Mouse (Mus musculus) stomach, embryonic 14.5 days (tissue): ENCODE data around the gene Dnajc10. TPM values are rescaled to one million over a fixed set of nuclear protein-coding genes. Genes with fewer than 3 reads are reported as not detected.

Source experiments
- ATAC-seq: fragments of 200-750 bp; cut with Nextera tagmentation; 2 replicates; pipeline ENCODE4 v1.8.0; 2017; ENCODE audit warnings: low read depth, moderate TSS enrichment; ENCODE audit not compliant: insufficient number of reproducible peaks, insufficient read depth, low FRiP score
- H3K27ac ChIP-seq: fragments of 300-500 bp; sonication (generic); 2 replicates; pipeline ENCODE4 v1.5.1; 2014; ENCODE audit warnings: mild to moderate bottlenecking, low read length, moderate library complexity, mixed read lengths
- H3K27me3 ChIP-seq: fragments of 300-500 bp; sonication (generic); 2 replicates; pipeline ENCODE4 v1.6.1; 2014; ENCODE audit warnings: low read length, control low read depth, mixed read lengths; ENCODE audit not compliant: control insufficient read depth, insufficient read depth
- H3K36me3 ChIP-seq: fragments of 300-500 bp; sonication (generic); 2 replicates; pipeline ENCODE4 v1.6.1; 2014; ENCODE audit warnings: mild to moderate bottlenecking, control low read depth, low read length, moderate library complexity, mixed read lengths; ENCODE audit not compliant: control insufficient read depth, insufficient read depth
- H3K4me1 ChIP-seq: fragments of 300-500 bp; sonication (generic); 2 replicates; pipeline ENCODE4 v1.6.1; 2014; ENCODE audit warnings: low read length, control low read depth, mixed read lengths; ENCODE audit not compliant: control insufficient read depth, insufficient read depth
- H3K4me2 ChIP-seq: fragments of 300-500 bp; sonication (generic); replicated peaks from 2 replicates; pipeline ENCODE4 v1.6.1; 2014; ENCODE audit warnings: low read depth, low read length, control low read depth
- H3K4me3 ChIP-seq: fragments of 300-500 bp; sonication (generic); 2 replicates; pipeline ENCODE4 v1.5.1; 2014; ENCODE audit warnings: low read depth, low read length, control low read depth
- H3K9ac ChIP-seq: fragments of 300-500 bp; sonication (generic); replicated peaks from 2 replicates; pipeline ENCODE4 v1.6.1; 2014; ENCODE audit warnings: low read depth, mild to moderate bottlenecking, control low read depth, low read length, moderate library complexity, mixed read lengths
- H3K9me3 ChIP-seq: fragments of 300-500 bp; sonication (generic); 2 replicates; pipeline ENCODE4 v1.6.1; 2016; ENCODE audit warnings: low read depth, low read length, control low read depth; ENCODE audit not compliant: control insufficient read depth
- WGBS: fragments of 180-500 bp; shearing (Covaris S2); extraction: QIAGEN DNeasy Blood & Tissue Kit; methylation state at CpG from one replicate; pipeline ENCODE4 v1.1.7; 2014; 5-methylcytosine and 5-hydroxymethylcytosine counted together
- polyA plus RNA-seq: library from polyadenylated mRNA; unstranded; fragments of >200 nt; fragmentation: Nextera tagmentation; extraction: Ambion mirVana; gene quantifications from 2 replicates; pipeline ENCODE4 v1.2.1, GENCODE M21; 2014

The Dnajc10 gene
- polyA plus RNA-seq, 1 experiment from 2014 or later, result 91.8 TPM

DNA sequence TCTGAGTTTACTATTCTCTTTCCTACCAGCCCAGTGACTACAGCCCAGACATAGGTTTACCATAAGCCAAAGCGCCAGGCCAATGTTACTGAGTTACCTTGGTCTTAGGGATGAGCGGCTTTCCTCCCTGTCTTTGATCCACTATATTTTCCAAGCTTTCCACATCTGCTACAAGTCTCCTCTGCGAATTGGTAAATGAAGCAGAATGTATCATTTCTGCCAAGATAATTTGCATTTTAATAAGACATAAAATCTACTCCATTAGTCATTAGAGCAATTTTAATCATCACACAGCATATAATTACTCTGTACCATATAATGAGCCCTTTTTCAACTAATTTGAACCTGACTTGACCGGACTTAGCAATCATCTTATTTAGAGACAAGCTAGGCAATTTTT is 28.9 kb upstream of the Dnajc10 start:
- Histone ChIP-seq H3K27me3 (no peaks in the 10 kb centered on the region), H3K4me2 (no peak overlapping the region), H3K4me1 (no peaks in the 10 kb centered on the region), H3K36me3 (no peaks in the 10 kb centered on the region), H3K27ac (no peak overlapping the region), H3K4me3 (no peak overlapping the region), H3K9ac (no peak overlapping the region), H3K9me3 (no peaks in the 10 kb centered on the region)
- ATAC-seq, result no peak
- WGBS, result 87% methylated on average over 4 of the region's 4 CpGs

DNA sequence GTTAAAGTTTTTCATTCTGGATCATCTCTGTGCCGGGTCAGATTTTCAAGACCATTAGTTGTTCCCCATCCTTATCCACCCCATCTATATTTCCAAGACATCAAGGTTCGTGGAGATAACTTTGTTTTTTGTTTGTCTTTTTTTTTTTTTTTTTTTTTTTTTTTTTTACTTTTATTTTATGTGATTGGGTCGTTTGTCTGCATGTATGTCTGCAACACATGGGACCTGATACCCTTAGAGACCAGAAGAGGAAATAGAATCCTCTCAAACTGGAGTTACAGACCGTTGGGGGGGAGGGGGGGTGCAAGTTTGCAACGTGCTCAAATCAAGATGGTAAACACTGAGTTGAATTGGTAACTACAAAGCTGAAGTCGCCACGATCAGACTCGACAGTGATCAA is 23.1 kb upstream of the Dnajc10 start, which contains the start of gene Prdx6b:
Prdx6b (plus strand) TSS at position 301 of the 400 bp plus-strand sequence.
- no peak for ATAC-seq
- Histone ChIP-seq H3K9me3 (no peaks in the 10 kb centered on the region), H3K27me3 (no peaks in the 10 kb centered on the region), H3K36me3 (no peaks in the 10 kb centered on the region), H3K9ac (no peak within 1 kb of the TSS), H3K4me3 (no peak within 1 kb of the TSS), H3K4me2 (no peak within 1 kb of the TSS), H3K27ac (no peak within 1 kb of the TSS), H3K4me1 (no peaks in the 10 kb centered on the region)
- WGBS, result 85% methylated on average over 8 of the region's 8 CpGs

DNA sequence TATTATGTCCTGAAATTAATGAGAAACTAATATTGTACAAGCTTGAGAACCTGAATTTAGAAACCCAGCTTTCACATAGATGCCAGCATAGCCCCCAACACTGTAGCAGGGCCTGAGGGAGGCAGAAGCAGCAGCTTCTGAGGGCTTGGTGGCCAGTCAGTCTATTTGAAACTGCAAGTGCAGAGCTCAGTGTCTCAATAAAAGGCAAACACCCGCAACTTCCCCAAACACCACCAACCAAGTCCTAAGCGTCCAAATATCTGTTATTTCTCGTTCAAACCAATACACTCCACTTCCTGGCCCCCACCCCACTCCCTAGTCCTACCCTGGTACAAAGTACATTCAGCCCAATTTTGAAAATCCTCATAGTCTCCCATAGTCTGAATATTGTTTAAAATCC is 16.9 kb upstream of the Dnajc10 start:
- Histone ChIP-seq H3K4me2 (no peak overlapping the region), H3K9ac (no peak overlapping the region), H3K4me1 (no peaks in the 10 kb centered on the region), H3K4me3 (no peak overlapping the region), H3K27me3 (no peaks in the 10 kb centered on the region), H3K9me3 (no peaks in the 10 kb centered on the region), H3K36me3 (no peaks in the 10 kb centered on the region), H3K27ac (no peak overlapping the region)
- no peak for ATAC-seq
- WGBS, result 76% methylated on average over 3 of the region's 3 CpGs

DNA sequence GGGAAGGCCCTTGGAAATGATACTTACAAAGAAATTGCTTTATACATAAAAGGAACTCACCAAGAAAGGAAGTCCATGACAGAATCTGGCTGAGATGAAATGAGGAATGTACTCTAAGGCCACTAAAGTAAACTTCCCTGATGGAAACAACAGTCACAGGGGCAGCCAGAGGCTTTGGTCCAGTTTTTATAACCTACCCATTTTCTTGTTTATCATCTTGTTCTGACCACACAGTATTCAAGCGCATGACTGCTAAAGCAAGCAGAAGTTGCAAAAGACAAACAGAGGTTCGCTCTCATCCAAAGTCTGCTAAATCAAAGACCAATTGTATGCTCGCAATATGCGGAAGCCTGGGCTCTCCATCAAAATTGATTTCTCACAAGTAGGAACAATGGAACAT is 14.5 kb upstream of the Dnajc10 start:
- no peak for ATAC-seq
- Histone ChIP-seq H3K27ac (no peak overlapping the region), H3K27me3 (no peaks in the 10 kb centered on the region), H3K9me3 (no peaks in the 10 kb centered on the region), H3K9ac (no peak overlapping the region), H3K36me3 (no peaks in the 10 kb centered on the region), H3K4me1 (no peaks in the 10 kb centered on the region), H3K4me2 (no peak overlapping the region), H3K4me3 (no peak overlapping the region)
- WGBS, result 56% methylated on average over 4 of the region's 4 CpGs

DNA sequence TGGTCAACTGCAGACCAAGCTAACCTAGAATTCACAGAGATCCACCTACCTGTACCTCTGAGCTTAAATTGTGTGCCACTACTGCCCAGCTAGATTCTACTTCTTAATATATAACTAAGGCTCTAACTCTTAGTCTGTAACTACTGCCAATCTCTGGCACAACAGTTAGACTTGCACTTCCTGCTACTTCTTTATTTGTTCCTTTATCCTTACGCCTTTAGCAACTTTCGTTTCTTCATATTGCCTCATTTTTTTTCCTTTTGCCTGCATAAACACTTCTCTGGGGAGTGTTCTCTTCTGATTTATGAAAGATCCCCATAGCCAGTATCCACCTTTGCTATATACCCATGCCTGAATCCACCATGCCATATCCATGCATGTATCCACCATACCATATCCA is 11.3 kb upstream of the Dnajc10 start:
- whole genome bisulfite sequencing, result 90% methylated on average over 2 of the region's 2 CpGs
- no peaks in the 10 kb centered on the region for H3K4me1 ChIP-seq
- H3K9me3 ChIP-seq, result no peaks in the 10 kb centered on the region
- no peak for ATAC-seq
- H3K36me3 ChIP-seq, result no peaks in the 10 kb centered on the region
- no peaks in the 10 kb centered on the region for H3K27me3 ChIP-seq
- H3K9ac ChIP-seq, result no peak overlapping the region
- H3K4me2 ChIP-seq, result no peak overlapping the region
- H3K27ac ChIP-seq, result no peak overlapping the region
- no peak overlapping the region for H3K4me3 ChIP-seq

DNA sequence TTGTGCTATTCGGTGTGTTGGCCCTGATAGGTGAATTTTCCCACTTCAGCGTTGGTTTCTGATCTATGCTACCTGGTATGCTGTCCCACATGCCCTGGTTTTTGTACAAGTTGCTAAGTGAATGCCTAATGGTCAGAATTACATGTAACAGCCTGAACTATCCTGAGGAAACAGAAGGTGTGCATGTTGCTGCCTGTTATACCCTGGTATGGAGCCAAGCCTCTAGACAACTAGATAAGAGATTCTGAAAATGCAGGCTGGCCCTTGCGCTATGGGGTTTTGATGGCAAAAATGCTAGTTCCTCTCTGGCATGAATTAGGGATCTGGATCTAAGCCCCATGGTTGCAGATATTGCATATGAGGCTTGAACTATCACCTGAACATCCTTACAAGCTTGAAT is 7.6 kb upstream of the Dnajc10 start:
- no peak overlapping the region for H3K4me3 ChIP-seq
- ATAC-seq, result no peak
- no peak overlapping the region for H3K4me2 ChIP-seq
- H3K9me3 ChIP-seq, result no peaks in the 10 kb centered on the region
- H3K4me1 ChIP-seq, result no peaks in the 10 kb centered on the region
- WGBS, result 88% methylated on average over 3 of the region's 3 CpGs
- H3K9ac ChIP-seq, result no peak overlapping the region
- no peaks in the 10 kb centered on the region for H3K27me3 ChIP-seq
- H3K36me3 ChIP-seq, result no peaks in the 10 kb centered on the region
- no peak overlapping the region for H3K27ac ChIP-seq

DNA sequence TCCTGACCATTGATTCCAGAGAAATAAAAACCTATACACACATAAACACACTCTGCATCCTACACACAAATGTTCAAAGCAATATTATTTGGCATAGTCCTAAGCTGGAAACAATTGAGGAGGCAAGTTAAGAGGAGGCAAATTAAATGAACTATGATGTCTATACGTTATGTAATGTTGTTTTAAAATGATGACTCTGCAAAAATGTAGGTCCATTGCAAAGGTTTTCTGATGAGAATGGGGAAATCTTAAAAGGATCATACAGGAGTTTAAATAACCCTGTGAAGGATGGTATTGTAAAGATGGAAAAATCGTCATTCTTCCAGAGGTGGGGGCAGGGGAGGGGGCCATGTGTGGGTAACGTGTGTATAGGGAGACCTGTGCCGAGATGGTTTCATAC is 5.5 kb upstream of the Dnajc10 start:
- 68% methylated on average over 4 of the region's 4 CpGs for WGBS
- no peak overlapping the region for H3K4me2 ChIP-seq
- no peak overlapping the region for H3K27ac ChIP-seq
- H3K27me3 ChIP-seq, result no peaks in the 10 kb centered on the region
- no peak overlapping the region for H3K9ac ChIP-seq
- ATAC-seq, result no peak
- H3K36me3 ChIP-seq, result no peaks in the 10 kb centered on the region
- H3K4me3 ChIP-seq, result no peak overlapping the region
- no peaks in the 10 kb centered on the region for H3K9me3 ChIP-seq
- H3K4me1 ChIP-seq, result no peaks in the 10 kb centered on the region

DNA sequence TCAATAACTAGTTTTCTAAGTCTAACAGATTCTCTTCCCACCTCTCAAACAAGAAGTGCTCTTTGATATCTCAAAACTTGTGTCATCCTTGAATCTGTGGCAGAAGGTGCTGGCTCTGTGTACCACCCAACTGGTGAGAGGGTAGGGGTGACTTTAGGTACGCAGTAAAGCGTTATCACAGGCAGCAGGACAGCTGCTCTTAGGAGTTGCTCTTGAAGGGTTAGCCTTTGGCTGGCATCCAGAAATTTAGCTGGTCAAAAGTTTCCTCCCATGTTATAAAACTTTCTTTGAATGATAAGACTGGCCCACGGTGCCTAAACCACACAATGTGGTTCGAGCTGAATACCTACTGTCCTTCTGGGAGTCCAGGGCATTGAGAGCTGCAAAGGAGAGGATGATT is 4.5 kb upstream of the Dnajc10 start:
- no peak overlapping the region for H3K4me3 ChIP-seq
- H3K36me3 ChIP-seq, result no peaks in the 10 kb centered on the region
- 56% methylated on average over 4 of the region's 4 CpGs for WGBS
- no peaks in the 10 kb centered on the region for H3K9me3 ChIP-seq
- H3K4me1 ChIP-seq, result no peaks in the 10 kb centered on the region
- no peak for ATAC-seq
- H3K4me2 ChIP-seq, result no peak overlapping the region
- no peak overlapping the region for H3K9ac ChIP-seq
- no peaks in the 10 kb centered on the region for H3K27me3 ChIP-seq
- no peak overlapping the region for H3K27ac ChIP-seq

DNA sequence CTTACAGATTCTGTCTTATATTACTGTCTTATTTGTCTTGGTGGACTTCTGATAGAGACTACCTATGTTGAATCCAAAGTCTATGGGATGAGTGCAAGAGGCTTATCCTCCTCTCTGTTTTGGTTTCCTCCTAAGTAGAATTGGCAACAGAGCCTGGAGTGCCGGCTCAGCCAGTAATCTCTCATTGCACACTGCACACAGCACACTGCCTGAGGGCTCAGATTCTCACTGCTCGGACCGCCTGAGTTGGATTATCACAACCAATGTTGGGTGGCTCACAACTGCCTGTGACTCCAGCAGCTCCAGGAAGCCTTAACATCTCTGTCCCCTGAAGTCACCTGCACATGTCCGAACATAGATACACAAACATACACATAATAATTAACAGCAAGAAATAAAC is 3.9 kb upstream of the Dnajc10 start:
- Histone ChIP-seq H3K4me1 (no peaks in the 10 kb centered on the region), H3K9me3 (no peaks in the 10 kb centered on the region), H3K27ac (no peak overlapping the region), H3K9ac (no peak overlapping the region), H3K36me3 (no peaks in the 10 kb centered on the region), H3K4me3 (no peak overlapping the region), H3K27me3 (no peaks in the 10 kb centered on the region), H3K4me2 (no peak overlapping the region)
- 67% methylated on average over 4 of the region's 4 CpGs for WGBS
- no peak for ATAC-seq
